Mouse (Mus musculus) brain, adult 2 months (tissue): Measurements from ENCODE around the gene Lgals3.

Source experiments
- DNase-seq: peaks from one replicate; pipeline ENCODE4 v3.0.0; 2011; ENCODE audit warnings: low read depth, low spot score

The Lgals3 gene

DNA sequence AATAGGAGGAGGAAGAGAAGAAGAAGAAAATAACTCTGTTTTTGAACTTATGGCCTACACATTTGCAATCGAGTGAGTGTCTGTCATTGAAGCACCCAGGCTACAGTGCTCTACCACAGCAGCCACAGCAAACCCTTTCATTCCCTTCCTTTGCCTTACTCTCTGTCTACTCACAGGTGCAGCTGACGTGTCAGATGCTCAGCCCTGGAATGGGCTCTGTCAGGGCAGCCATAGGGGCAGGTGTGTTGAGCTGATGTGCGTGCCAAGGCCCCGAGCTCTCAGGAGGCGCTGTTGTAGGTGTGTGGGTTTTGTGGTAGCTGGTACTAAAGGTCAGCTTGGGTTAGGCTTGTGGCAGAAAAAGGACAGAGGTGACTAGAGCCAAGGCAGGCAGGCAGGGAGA lies 2.2 kb downstream of the Lgals3 start:
- DNase-seq = no peak

DNA sequence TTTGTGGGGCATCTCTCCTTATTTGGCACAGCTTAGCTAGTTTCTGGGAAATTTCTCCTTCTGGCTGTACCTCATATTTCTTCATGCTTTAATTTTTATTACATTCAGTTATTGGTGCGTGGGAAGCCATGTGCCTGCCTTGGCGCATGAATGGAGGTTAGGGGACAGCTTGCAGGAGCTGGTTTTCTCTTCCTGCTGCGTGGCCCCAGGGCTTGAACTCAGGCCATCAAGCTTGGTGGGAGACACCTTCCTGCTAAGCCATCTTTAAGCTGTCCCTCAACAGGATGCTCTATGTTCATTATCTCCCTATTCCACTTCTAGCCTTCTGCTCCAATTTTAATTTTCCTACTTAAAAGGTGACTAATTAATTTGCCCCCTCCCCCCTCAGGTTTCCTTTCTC lies 3.2 kb downstream of the Lgals3 start:
- DNase-seq = peak; percentile 10

DNA sequence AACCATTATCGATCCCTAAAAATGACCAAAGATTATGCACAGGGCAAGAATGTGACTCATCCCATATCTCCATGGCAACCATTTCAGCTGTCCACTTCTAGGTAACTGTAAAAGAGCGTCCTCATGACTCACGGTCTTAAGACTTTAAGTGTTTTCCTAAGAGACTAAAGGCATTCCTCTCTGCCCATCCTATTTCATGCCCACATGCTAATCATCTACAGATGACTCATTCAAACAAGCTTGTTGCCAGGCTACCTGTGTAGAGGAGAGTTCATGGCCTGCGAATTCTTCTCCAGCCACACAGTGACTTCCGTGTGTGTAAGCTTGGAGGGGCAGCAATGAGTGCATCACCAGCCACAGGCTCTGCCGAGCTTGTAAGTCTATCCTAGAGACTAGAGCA lies 4.1 kb downstream of the Lgals3 start:
- DNase-seq = peak; percentile 21

DNA sequence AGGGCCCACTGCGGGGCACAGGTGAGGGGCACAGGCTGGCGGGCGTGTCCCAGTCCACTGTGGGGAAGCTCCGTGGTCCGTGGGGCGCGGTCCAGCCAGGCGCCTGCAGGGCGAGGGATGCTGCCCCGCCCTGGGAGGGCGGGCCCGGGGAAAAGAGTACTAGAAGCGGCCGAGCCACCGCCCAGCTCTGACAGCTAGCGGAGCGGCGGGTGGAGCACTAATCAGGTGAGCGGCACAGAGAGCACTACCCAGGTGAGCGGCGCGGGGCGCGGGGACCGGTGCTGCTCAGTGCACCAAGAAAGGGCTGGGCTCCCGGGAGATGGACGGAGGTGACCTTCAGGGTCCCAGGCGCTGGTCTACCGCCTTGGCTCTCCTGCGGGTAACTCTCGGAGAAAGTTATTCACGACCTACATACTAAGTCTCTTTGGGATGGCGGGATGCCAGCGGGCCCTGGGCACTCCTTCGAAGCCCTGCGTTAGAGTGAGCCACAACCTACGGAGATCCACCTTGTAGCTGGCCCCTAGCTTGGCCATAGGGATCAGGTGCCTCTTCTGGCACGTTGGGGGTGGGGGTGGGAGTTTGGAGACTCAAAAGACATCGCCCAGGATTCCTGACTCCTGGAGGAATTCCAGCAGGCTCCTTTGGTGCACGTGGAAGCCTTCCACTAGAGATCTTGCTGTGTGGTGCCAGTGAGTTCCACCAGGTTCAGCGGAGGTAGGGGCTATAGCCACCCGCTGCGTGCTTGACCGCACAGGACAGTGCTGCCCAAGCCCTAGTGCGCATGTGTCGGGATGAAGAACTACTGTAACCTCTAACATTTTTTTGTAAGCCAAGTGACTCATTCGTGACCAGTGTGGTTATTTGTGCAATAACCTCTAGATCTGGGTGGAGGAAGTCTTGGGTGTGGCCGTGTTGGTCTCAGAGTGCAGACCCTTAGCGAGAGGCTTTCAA lies 6.5 kb downstream of the Lgals3 start:
- no peak for DNase-seq

DNA sequence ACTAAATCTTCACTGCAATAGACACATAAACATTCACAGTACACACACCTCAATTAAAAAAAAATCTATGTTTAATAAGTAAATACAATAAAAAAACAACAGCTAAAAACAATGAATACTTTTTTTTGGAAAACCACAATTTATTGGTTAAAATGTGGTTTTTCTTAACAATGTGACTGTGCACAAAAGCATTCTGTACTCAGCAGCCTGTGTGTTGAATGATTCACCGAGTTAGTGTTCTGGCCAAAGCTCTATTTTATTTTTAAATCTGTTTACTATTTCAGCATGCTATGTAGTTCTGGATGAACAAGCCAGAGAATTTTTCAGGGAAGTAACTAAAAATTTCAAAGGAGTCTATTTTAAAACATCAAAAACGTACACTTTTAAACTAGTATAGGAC lies 9.0 kb downstream of the Lgals3 start:
- peak; percentile 58 for DNase-seq

DNA sequence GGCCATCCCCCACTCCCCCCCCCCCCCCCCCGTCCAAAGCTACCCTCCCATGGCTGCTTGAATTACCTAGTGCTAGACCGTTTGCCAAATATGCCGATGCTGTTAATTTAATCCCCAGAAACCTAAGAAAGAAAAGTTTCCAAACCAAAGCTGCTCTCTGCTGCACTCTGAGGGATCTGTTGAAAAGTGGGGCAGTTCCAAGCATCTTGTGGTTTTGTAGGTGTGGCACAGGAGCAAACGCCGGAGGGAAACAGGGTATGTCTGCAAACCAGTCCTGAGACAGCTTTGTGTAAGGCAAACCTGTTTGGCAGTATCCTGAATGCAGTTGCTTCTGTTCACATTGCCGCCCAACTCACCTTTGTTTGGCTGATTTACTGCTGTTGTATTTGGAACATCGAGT lies 10.8 kb downstream of the Lgals3 start:
- DNase-seq = no peak

DNA sequence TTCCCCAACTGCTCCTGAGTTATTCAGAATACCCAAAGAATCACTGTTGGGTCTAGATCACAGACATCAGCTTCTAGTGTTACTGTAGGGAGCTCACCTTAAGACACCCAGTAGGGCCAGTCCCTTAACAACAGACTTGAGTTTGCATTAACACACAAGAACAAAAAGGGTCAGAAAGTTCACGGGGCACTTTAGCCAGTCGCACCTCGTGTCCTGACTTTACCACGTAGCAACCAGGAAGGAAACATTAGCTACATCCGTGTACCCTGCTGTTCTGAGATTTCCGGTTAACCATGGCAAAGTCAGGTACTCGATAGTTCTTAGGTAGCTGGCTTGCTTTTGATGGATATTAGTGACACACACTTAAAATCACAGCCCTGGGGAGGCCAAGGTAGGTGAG lies 16.4 kb downstream of the Lgals3 start:
- no peak for DNase-seq

DNA sequence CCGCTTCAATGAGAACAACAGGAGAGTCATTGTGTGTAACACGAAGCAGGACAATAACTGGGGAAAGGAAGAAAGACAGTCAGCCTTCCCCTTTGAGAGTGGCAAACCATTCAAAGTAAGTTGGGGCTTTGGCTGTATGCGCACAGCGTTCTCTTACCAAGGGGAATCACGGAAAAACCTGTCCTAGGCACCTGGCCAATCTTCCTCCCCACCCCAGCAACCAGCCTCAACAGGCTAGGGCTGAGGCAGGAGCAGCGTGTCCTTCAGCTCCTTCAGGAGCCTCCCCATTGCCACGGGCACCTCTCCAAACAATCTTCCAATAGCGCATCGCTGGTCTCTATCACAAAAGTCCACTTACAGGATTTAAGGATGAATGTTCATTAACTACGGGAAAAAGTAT lies 17.1 kb downstream of the Lgals3 start:
- DNase-seq = no peak

DNA sequence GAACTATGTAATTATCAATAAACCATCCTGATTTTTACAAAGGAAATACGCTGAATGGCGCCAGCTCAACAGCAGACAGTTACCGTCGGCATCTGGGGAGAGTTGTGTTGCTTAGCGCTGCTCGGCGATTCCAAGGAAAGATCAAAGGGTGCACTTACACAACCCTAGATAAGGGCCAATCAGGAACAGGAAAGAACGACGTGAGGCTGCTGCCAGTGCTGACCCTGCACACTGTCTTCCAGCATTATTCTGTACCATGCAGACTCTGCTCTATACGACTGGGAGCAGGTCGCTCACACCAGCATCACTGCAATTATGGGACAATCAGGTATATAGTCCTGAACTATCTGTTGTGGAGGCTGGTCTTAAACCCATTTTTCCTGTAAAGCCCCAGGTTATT lies 18.6 kb downstream of the Lgals3 start:
- DNase-seq = no peak

DNA sequence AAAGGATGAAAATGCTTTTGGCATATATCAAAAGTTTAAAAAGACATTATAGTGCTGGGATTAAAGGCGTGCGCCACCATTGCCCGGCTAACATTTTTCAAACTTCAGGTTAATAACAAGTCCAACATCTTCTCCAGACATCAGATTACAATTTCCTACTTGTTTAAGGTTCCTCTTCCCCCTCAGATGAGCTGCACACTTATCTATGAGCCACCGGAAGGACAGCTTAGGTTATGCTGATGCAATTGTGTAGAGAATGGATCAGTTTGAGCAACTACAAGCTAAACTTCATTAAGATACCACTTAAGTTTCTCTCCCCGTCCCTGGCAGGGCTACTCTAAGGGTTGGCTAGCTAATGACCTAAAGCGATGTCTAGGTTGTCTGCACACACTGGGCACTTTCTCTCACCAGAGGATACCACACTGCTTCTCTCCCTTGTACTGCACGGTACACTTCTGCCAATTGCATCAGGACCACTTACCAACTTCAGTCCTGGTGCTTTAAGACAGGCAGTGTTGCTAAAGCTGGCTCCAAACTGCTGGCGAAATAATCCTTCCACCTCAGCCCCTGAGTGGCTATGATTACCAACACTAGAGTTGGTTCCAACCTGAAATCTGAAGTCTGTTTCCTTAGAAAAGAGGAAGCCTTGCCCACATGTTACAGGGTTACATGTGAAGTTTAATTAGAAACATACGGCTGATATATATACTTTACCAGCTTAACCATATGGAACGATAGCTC lies 26.0 kb downstream of the Lgals3 start:
- no peak for DNase-seq

DNA sequence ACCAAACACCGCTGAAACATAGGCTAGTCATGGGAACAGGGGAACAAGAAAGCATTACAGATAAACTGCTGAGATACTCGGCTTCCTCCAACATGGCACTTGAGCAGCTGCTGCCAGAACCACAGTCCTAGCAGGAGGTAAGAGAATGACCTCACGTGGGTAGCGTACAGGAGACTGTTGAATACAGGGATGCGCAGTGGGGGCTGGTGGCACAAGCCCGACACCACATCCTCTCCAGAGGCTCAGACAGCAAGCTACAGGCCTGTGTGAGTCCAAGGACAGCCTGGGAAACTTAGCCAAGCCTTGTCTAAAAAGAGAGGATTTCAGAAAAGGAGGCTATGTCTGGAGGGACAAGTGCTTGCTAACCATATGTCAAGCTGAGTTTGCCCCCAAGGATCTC lies 27.5 kb downstream of the Lgals3 start:
- no peak for DNase-seq

DNA sequence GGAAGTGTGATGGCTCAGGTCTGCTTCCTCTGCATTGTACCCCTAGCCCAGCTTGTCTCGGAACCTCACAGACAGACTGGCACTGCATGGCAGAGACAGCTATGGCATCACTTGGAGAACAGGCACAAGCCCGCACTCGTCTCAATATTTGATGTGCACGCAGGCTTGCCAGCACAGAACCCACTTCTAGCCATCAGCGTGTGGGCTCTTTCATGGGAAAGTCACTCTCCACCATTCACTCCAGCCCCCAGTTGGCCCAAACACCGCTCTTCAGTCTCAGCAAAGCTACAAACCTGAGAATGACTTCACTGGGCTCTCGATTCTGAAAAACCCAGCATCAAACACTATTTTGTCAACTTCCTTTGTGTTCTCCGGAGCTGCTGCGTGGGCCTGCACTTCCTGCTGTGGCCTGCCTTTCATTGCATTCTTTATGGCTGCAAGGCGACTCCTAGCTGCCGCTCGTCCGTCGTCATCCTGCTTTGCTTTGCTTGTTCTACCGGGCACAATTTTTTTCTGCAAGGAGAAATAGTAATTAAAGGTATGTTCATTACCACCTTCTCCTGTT lies 28.0 kb downstream of the Lgals3 start:
- DNase-seq = peak; percentile 24

DNA sequence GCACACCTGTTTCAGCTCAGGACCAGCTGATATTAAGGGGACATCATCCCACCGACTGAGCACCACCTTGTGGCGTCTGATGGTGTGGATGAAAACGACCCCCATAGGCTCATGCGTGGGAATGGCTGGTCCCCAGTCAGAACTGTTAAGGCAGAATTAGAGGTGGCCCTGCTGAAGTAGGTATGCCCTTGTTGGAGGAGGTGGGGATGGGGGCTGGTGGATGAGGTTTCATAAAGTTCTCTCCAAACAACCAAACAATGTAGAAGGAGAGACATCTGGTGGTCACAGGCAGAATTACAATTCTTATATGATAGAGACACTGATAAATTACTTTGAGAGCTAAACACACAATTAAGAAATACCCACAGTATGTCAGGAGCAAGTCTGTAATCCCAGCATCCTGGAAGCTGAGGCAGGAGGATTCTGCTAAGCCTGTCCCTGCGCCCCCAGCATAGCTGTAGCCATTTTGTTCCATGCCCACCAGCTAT lies 28.7 kb downstream of the Lgals3 start:
- DNase-seq = peak; percentile 66

DNA sequence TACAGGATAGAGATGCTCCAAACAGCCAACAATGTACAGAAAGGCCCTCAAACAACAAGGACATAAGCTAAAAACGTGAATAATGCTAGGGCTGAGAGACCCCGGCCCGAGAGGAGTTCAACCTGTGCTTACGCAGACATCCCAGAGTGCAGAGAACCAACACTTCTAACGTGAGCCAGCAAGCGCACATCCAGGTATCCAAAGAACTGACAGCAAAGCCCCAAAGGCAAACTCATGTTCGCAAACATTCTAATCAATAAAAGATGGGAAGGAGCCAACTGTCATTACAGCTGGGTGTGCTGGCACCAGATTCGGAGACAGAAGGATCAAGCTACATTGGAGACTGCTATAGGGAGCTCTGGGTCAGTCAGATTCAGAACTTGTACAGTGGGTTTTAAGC lies 35.2 kb downstream of the Lgals3 start:
- no peak for DNase-seq

DNA sequence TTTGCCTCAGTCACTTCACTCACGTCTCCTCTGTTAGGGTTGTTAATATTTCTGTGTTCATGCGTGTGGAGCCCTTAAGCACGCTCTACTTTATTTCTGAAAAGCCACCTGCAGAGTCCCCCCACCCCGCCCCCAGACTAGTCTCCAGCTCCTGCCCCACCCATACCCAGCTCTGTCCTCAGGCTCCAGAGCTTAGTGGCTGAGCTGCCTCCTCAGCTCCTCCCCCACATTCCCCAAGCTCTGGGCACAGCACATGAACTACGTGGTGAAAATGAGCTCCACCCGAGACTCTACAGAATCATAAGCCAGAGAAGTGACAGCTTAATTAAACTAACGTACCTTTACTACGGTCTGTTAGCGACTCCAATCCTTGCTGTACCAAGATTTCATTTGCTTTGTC lies 38.4 kb downstream of the Lgals3 start:
- peak; percentile 12 for DNase-seq

DNA sequence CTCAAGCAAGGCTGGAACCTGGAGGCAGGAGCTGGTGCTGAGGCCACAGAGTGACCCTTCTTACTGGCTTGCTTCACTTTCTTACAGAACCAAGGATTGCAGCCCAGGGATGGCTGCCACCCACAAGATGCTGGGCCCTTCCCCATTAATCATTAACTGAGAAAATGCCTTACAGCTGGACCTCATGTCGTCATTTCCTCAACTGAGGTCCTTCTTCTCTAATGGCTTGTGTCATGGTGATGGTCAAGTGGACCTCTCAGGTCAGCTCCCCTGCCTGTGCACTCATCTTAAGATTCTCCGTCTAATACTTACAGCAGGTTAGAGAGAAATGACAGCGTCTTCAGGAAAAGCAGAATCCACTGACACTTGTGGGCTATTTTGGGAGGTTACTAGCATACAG lies 49.8 kb downstream of the Lgals3 start:
- no peak for DNase-seq

DNA sequence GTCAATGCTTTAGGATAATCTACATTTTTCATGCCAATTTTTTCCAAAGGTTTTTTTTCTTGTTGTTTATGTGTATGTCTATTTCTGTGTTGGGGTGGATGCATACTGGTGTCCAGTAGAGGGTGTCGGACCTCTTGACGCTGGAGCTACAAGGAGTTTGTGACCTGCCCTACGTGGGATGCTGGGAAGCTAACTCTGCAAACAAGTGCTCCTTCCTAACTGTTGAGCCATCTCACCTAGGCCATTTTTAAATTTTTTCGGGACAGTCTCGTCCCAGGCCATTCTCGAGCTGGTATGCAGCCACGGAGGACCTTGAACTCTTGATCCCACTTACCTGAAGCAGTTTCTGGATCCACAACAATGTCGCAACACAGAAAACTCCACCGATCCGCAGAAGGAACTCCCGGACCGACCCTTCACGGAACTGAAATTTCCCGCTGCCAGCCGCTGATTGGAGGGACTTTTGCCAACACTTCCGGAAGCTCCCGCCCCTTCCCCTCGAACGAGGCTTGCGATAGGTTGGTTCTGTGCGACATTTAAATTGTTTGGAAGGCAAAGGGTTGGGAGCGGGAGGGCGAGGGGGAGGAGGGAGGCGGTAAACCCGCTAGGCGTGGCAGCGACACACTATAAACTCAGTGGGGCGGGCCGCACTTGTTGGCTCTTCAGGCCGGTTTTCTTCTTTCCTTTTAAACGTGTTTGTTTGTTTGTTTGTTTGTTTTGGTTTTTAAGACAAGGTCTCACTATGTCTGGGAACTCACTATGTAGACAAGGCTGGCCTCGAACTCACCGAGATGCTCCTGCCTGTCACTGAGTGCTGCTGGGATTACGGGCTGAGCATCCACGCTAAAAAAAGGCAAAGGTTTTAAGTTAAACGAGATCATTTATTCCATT lies 50.5 kb downstream of the Lgals3 start, which contains the start of gene Dlgap5:
Dlgap5 (minus strand) TSS at position 633 of the 891 bp plus-strand sequence.
- peak; percentile 93 for DNase-seq

DNA sequence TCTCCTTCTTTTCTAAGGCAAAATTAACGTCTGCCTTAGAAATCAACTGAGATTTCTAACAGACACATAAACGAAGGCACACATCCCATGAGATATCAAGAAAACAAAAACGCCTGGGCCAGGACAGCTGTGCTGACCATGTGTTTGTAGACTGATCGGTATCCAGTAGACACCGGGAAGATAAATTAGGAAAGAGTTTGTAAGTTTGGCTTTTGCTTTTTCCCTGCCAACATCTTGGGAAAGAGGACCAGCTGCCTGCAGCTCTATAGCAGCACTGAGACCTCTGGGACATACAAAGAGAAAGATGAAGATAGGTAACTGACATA lies 51.1 kb downstream of the Lgals3 start:
- DNase-seq = no peak

DNA sequence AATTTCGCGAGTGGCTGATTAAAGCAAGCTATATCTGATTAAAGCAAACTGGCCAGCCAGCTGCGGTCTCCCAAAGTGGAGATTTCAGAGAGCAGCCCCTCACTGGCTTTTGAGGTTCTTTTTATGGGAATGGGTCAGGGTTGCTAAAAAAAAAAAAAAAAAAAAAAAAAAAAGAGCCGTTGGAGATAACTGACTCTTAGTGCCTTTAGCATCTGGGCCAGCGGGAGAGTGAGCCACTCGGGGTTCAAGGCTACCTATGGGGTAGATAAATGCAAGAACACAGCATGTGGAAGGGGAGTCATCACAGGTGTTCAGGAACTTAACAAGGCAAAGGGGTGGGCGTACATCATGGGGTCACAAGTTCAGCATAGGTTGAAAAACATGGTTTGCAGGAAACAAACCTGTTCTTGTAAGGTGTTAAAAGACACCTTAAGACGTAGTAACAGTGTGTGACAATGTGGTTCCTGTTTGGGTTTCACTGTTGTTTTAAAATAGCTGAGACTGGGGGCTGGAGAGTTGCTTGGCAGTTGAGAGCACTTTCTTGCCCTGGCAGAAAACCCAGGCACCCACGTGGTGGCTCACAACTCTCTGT lies 51.6 kb downstream of the Lgals3 start:
- DNase-seq = no peak

DNA sequence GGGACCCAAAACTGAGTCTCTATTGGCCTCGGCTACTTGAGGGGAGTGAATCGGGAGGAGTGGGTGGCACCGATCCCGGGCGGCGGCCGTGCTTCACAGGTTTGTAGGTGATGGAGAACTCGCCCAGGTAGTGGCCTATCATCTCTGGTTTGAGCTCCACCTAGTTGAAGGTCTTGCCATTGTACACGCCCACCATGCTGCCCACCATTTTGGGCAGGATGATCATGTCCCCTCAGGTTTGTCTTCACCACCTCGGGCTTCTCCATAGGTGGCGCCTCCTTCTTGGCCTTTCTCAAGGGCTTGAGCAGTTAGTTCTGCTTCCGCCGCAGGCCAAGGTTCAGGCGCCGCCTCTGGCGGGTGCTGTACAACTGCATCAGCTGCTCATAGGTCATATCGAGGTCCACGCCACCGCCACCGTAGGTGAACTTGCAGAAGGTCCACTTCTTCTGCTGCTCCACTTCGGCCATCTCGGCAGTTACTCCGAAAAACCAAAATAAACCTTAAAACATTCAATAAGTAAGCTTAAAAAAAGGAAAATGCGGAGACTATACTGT lies 52.2 kb downstream of the Lgals3 start:
- DNase-seq = no peak

DNA sequence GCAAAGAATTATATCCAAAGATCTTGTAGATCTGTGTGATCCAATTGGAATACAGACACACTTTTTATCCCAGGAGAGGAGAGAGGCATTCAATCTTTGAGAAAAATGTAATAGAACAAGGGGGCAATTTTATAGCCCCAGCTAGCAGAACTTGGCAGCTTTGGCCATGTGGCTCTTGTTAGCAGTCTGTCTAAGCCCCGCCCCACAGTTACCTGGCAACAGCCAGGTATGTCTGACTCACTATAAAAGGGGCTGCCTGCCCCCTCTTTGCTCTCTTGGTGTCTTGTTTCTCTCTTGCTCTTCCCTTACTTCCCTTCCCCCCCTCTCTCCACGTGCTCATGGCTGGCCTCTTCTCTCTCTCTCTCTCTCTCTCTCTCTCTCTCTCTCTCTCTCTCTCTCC lies 54.1 kb downstream of the Lgals3 start:
- no peak for DNase-seq
